Mouse (Mus musculus): ENCODE data around the gene Zswim8.

Gene Zswim8

GRCm38 (mm10) chr14:20733041-20733951 lies 25.9 kb downstream of the Zswim8 start:
- no peak for DNase-seq

- DNase-seq, result peak; percentile 86 to 88
Observed at GRCm38 (mm10) chr14:20733952-20734774, 26.8 kb downstream of the Zswim8 start, which contains the start of gene Ndst2. TSS of gene Ndst2 (minus strand) at chr14:20734562.

GRCm38 (mm10) chr14:20735052-20735451 lies 27.7 kb downstream of the Zswim8 start:
- no peak for DNase-seq

GRCm38 (mm10) chr14:20735892-20736390 lies 28.6 kb downstream of the Zswim8 start:
- DNase-seq, result no peak

GRCm38 (mm10) chr14:20737306-20737705 lies 30.0 kb downstream of the Zswim8 start:
- DNase-seq, result peak; percentile 70 to 78

GRCm38 (mm10) chr14:20738511-20738910 lies 31.2 kb downstream of the Zswim8 start:
- no peak for DNase-seq

GRCm38 (mm10) chr14:20741301-20741700 lies 33.9 kb downstream of the Zswim8 start:
- no peak for DNase-seq

GRCm38 (mm10) chr14:20743614-20744013 lies 36.3 kb downstream of the Zswim8 start:
- no peak for DNase-seq

- DNase-seq, result no peak
Observed at GRCm38 (mm10) chr14:20746935-20747334, 39.6 kb downstream of the Zswim8 start.

GRCm38 (mm10) chr14:20748388-20748787 lies 41.0 kb downstream of the Zswim8 start:
- DNase-seq, result no peak

GRCm38 (mm10) chr14:20749494-20750051 lies 42.2 kb downstream of the Zswim8 start:
- no peak for DNase-seq

- no peak for DNase-seq
Observed at GRCm38 (mm10) chr14:20750503-20750902, 43.2 kb downstream of the Zswim8 start.

GRCm38 (mm10) chr14:20753792-20754191 lies 46.4 kb downstream of the Zswim8 start:
- DNase-seq, result no peak

- peak; percentile 68 to 74 for DNase-seq
Observed at GRCm38 (mm10) chr14:20757370-20757907, 50.1 kb downstream of the Zswim8 start.

GRCm38 (mm10) chr14:20758768-20759435 lies 51.5 kb downstream of the Zswim8 start:
- DNase-seq, result no peak

GRCm38 (mm10) chr14:20764942-20765341 lies 57.6 kb downstream of the Zswim8 start:
- no peak for DNase-seq

GRCm38 (mm10) chr14:20765642-20766258 lies 58.4 kb downstream of the Zswim8 start:
- peak; percentile 79 to 92 for DNase-seq

GRCm38 (mm10) chr14:20767936-20768335 lies 60.6 kb downstream of the Zswim8 start:
- DNase-seq, result no peak

- no peak for DNase-seq
Observed at GRCm38 (mm10) chr14:20768581-20768980, 61.2 kb downstream of the Zswim8 start.

- DNase-seq, result no peak
Observed at GRCm38 (mm10) chr14:20771941-20772340, 64.6 kb downstream of the Zswim8 start.

GRCm38 (mm10) chr14:20772808-20773207 lies 65.5 kb downstream of the Zswim8 start:
- no peak for DNase-seq

All from kidney, adult 8-10 months (tissue).